Mouse (Mus musculus) layer of hippocampus, postnatal 25 days (tissue): ENCODE results near the gene Olfr890. TPM values are rescaled to one million over a fixed set of nuclear protein-coding genes. Genes with fewer than 3 reads are reported as not detected.
"Not testable (repeated sequence)": the region's sequence is repeated elsewhere in the genome, so short reads cannot be mapped to it uniquely, and the experiment has no call there.

Experiments used
- DNase-seq, 2 experiments: peaks; one replicate each; pipeline ENCODE4 v3.0.0; 2022; ENCODE audit warnings: mixed read lengths in 2 of 2, low spot score in 1 of 2; ENCODE audit errors: extremely low spot score in 1 of 2
- total RNA-seq, 2 experiments: library from RNA; stranded (reverse); gene quantifications; 2 replicates each; pipeline ENCODE4 v1.2.3; 2021

Olfr890 gene
- total RNA-seq, result not detected

DNA sequence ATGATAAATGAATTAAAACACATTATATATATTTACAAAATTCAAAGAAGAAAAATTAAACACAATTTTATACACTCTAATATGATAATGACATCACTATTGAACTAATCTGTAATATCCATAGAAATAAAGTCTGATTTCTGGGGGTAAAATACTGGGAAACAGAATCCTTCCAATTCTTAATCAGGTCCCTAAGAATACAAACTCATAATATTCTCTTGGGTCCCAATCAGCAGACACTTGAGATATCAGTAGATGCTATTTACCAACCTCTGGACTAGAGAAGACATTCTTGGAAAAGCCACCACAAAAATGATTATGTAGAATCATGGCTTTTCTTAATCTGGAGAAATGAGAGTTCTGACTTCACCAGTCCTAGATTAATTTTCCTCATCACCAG is at the start of gene Olfr890:
Olfr890 (plus strand) TSS at position 301 of the 400 bp plus-strand sequence.
- no peak for DNase-seq

DNA sequence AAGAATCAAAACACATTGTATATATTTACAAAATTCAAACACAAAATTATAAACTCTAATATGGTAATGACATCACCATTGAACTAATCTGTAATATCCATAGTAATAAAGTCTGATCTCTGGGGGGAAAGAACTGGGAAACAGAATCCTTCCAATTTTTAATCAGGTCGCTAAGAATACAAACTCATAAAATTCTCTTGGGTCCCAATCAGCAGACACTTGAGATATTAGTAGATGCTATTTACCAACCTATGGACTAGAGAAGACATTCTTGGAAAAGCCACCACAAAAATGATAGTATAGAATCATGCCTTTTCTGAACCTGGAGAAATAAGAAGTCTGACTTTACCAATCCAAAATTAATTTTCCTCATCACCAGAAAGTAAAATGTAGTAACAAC is 34.5 kb upstream of the Olfr890 start, which contains the start of gene Olfr888:
Olfr888 (plus strand) TSS at position 301 of the 400 bp plus-strand sequence.
- no peak for DNase-seq

DNA sequence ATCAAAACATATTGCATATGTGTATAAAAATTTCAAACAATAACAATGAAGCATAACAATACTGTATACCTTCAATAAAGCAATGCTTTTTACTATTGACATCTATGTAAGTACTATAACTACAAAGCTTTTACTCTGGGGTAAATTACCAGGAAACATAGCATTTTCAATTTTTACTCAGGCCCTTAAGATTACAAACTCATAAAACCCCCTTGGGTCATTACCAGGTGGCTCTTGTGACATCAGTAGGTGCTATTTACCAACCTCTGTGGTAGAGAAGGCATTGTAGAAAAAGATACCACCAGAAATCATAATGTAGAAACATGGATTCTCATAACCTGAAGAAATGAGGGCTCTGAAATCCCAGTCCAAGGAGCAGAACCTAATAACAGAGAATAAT is 27.4 kb upstream of the Olfr890 start, which contains the start of gene Olfr889:
Olfr889 (plus strand) TSS at position 301 of the 400 bp plus-strand sequence.
- DNase-seq, result no peak

DNA sequence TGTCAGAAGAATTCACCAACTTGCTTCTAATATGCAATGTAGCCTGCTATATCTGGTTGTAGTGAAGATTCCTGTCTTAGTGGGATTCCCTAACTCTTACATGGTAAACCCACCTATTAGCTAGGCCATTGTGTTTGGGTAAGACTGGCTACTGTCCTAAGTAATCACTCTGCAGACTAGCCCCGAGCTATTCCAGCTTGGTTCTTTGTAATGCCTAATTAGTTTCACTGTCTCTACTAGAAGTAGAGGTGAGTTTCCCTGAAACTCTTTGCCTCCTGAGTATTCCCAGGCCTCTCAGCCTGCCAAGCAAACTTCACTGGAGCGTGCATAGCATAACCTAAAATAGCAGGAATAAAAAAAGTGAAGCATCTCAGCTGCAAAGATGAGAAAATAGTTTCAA is 26.0 kb downstream of the Olfr890 start:
- DNase-seq, result not testable (repeated sequence)

DNA sequence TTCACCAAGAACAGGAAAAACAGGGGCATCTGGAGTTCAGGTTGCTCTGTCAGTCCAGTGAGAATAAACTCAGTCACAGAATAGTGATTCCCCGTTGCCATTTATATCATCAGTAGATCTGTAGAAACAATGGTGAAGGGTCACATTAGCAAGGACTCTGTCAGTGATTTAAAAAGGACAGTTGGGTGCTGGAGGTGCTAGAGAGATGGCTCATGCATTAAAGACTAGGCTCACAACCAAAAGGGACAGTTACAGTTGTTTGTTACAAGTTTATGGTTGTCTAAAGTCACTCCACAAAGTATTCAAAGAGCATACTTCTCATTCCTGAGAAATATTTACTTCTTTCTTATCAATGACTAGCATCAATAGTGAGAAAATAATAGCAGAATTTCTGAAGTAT is 38.4 kb downstream of the Olfr890 start, which contains the start of gene Olfr891:
Olfr891 (minus strand) TSS at position 101 of the 400 bp plus-strand sequence.
- DNase-seq, result no peak

Other genes starting within 250 kb of the Olfr890 start
- gene Olfr145, start 245.8 kb upstream of the Olfr890 start, total RNA-seq, result not detected
- gene Olfr878, start 224.7 kb upstream of the Olfr890 start, total RNA-seq, result not detected
- not detected for gene Olfr881, start 150.7 kb upstream of the Olfr890 start, total RNA-seq
- gene Olfr883, start 116.7 kb upstream of the Olfr890 start, total RNA-seq, result not detected
- not detected for gene Olfr884, start 96.0 kb upstream of the Olfr890 start, total RNA-seq
- not detected for gene Olfr885, start 81.2 kb upstream of the Olfr890 start, total RNA-seq
- not detected for gene Olfr887, start 58.4 kb upstream of the Olfr890 start, total RNA-seq
- not detected for gene Olfr888, start 34.4 kb upstream of the Olfr890 start, total RNA-seq
- gene Olfr889, start 27.3 kb upstream of the Olfr890 start, total RNA-seq, result not detected
- gene Olfr891, start 38.3 kb downstream of the Olfr890 start, total RNA-seq, result not detected
- not detected for gene Olfr893, start 65.8 kb downstream of the Olfr890 start, total RNA-seq
- gene Olfr894, start 75.5 kb downstream of the Olfr890 start, total RNA-seq, result not detected
- not detected for gene Olfr143, start 110.3 kb downstream of the Olfr890 start, total RNA-seq
- not detected for gene Olfr895, start 125.3 kb downstream of the Olfr890 start, total RNA-seq
- not detected for gene Olfr896-ps1, start 148.6 kb downstream of the Olfr890 start, total RNA-seq
- gene Olfr25, start 186.5 kb downstream of the Olfr890 start, total RNA-seq, result not detected
- not detected for gene Olfr898, start 205.9 kb downstream of the Olfr890 start, total RNA-seq
- not detected for gene Olfr250, start 224.4 kb downstream of the Olfr890 start, total RNA-seq
- not detected for gene Olfr251, start 234.6 kb downstream of the Olfr890 start, total RNA-seq